Mouse (Mus musculus) heart, embryonic 12.5 days (tissue): ENCODE measurements at regions not wholly inside any gene's neighbourhood (a gene's known extent, or its start where the extent isn't known, plus 50 kb on each side); places are given as distances from the start of the nearest gene placed in this dataset.

ENCODE experiments used
- ATAC-seq: fragments of 200-750 bp; cut with Nextera tagmentation; 2 replicates; pipeline ENCODE4 v1.8.0; 2017; ENCODE audit warnings: moderate TSS enrichment, moderate library complexity; ENCODE audit not compliant: insufficient number of reproducible peaks, low FRiP score
- H3K27ac ChIP-seq: fragments of 300-500 bp; sonication (generic); 2 replicates; pipeline ENCODE4 v1.5.1; 2016; ENCODE audit warnings: mild to moderate bottlenecking, moderate library complexity; ENCODE audit not compliant: poor library complexity, severe bottlenecking
- H3K27me3 ChIP-seq: fragments of 300-500 bp; sonication (generic); replicated peaks from 2 replicates; pipeline ENCODE4 v1.6.1; 2016; ENCODE audit warnings: mild to moderate bottlenecking, moderate library complexity
- H3K36me3 ChIP-seq: fragments of 300-500 bp; sonication (generic); 2 replicates; pipeline ENCODE4 v1.6.1; 2016; ENCODE audit warnings: mild to moderate bottlenecking, moderate library complexity
- H3K4me1 ChIP-seq: fragments of 300-500 bp; sonication (generic); replicated peaks from 2 replicates; pipeline ENCODE4 v1.6.1; 2016; ENCODE audit warnings: mild to moderate bottlenecking
- H3K4me2 ChIP-seq: fragments of 300-500 bp; sonication (generic); 2 replicates; pipeline ENCODE4 v1.6.1; 2016; ENCODE audit warnings: mild to moderate bottlenecking, moderate library complexity
- H3K4me3 ChIP-seq: fragments of 300-500 bp; sonication (generic); 2 replicates; pipeline ENCODE4 v1.5.1; 2016; ENCODE audit warnings: mild to moderate bottlenecking
- H3K9ac ChIP-seq: fragments of 300-500 bp; sonication (generic); 2 replicates; pipeline ENCODE4 v1.6.1; 2016; ENCODE audit warnings: mild to moderate bottlenecking, moderate library complexity
- H3K9me3 ChIP-seq: fragments of 300-500 bp; sonication (generic); replicated peaks from 2 replicates; pipeline ENCODE4 v1.6.1; 2016; ENCODE audit warnings: mild to moderate bottlenecking, moderate library complexity
- WGBS: fragments of 180-500 bp; shearing (Covaris S2); methylation state at CpG from one replicate; pipeline ENCODE4 v1.1.7; 2016; 5-methylcytosine and 5-hydroxymethylcytosine counted together

- Histone ChIP-seq H3K36me3 (no peaks in the 10 kb centered on the region), H3K9me3 (no peaks in the 10 kb centered on the region), H3K4me2 (no peak overlapping the region), H3K27me3 (no peaks in the 10 kb centered on the region), H3K27ac (no peak overlapping the region), H3K4me3 (no peak overlapping the region), H3K4me1 (no peaks in the 10 kb centered on the region), H3K9ac (no peak overlapping the region)
- no peak for ATAC-seq
- 88% methylated on average over 6 of the region's 6 CpGs for WGBS
These were observed 81.9 kb upstream of the Klf14 start for GRCm38 (mm10) chr6:31040783-31041182.

- WGBS, result 84% methylated on average over 4 of the region's 4 CpGs
- no peaks in the 10 kb centered on the region for H3K27me3 ChIP-seq
- no peak overlapping the region for H3K27ac ChIP-seq
- no peaks in the 10 kb centered on the region for H3K4me1 ChIP-seq
- no peaks in the 10 kb centered on the region for H3K36me3 ChIP-seq
- ATAC-seq, result no peak
- H3K4me3 ChIP-seq, result no peak overlapping the region
- no peak overlapping the region for H3K4me2 ChIP-seq
- no peak overlapping the region for H3K9ac ChIP-seq
- H3K9me3 ChIP-seq, result no peaks in the 10 kb centered on the region
These were observed 84.5 kb upstream of the Klf14 start for GRCm38 (mm10) chr6:31043368-31043767.

- WGBS, result 84% methylated on average over 3 of the region's 3 CpGs
- no peak overlapping the region for H3K4me3 ChIP-seq
- ATAC-seq, result no peak
These were observed 85.0 kb upstream of the Klf14 start for GRCm38 (mm10) chr6:31043919-31044318.

GRCm38 (mm10) chr6:31046197-31046596, 87.3 kb upstream of the Klf14 start:
- no peak overlapping the region for H3K27ac ChIP-seq
- WGBS, result 64% methylated on average over 3 of the region's 3 CpGs

More at GRCm38 (mm10) chr6:31043919-31044318, 85.0 kb upstream of the Klf14 start:
- Histone ChIP-seq H3K9me3 (no peaks in the 10 kb centered on the region), H3K4me1 (no peaks in the 10 kb centered on the region), H3K27ac (no peak overlapping the region), H3K27me3 (0 out of 2 replicates have a peak, but pooled peaks cover 3% of the 10 kb centered on the region), H3K4me2 (no peak overlapping the region), H3K9ac (no peak overlapping the region), H3K36me3 (no peaks in the 10 kb centered on the region)

GRCm38 (mm10) chr6:31048920-31049576, 90.2 kb upstream of the Klf14 start:
- WGBS, result 62% methylated on average over 11 of the region's 11 CpGs
- no peaks in the 10 kb centered on the region for H3K9me3 ChIP-seq
- no peak for ATAC-seq
- H3K9ac ChIP-seq, result no peak overlapping the region
- H3K36me3 ChIP-seq, result no peaks in the 10 kb centered on the region
- H3K4me2 ChIP-seq, result no peak overlapping the region
- no peak overlapping the region for H3K27ac ChIP-seq
- H3K4me1 ChIP-seq, result no peaks in the 10 kb centered on the region
- no peak overlapping the region for H3K4me3 ChIP-seq
- 0 out of 2 replicates have a peak, but pooled peaks cover 3% of the 10 kb centered on the region for H3K27me3 ChIP-seq

More at GRCm38 (mm10) chr6:31046197-31046596, 87.3 kb upstream of the Klf14 start:
- Histone ChIP-seq H3K36me3 (no peaks in the 10 kb centered on the region), H3K9me3 (no peaks in the 10 kb centered on the region), H3K4me2 (no peak overlapping the region), H3K4me1 (no peaks in the 10 kb centered on the region), H3K4me3 (no peak overlapping the region), H3K27me3 (0 out of 2 replicates have a peak, but pooled peaks cover 3% of the 10 kb centered on the region), H3K9ac (no peak overlapping the region)
- no peak for ATAC-seq

- 50% methylated on average over 5 of the region's 5 CpGs for WGBS
These were observed 92.0 kb upstream of the Klf14 start for GRCm38 (mm10) chr6:31050831-31051230.

GRCm38 (mm10) chr6:31051771-31052170, 92.9 kb upstream of the Klf14 start:
- Histone ChIP-seq H3K36me3 (no peaks in the 10 kb centered on the region), H3K4me3 (no peak overlapping the region), H3K27me3 (0 out of 2 replicates have a peak, but pooled peaks cover 3% of the 10 kb centered on the region), H3K4me2 (no peak overlapping the region), H3K4me1 (no peaks in the 10 kb centered on the region), H3K27ac (no peak overlapping the region), H3K9me3 (no peaks in the 10 kb centered on the region), H3K9ac (no peak overlapping the region)
- ATAC-seq, result no peak
- 74% methylated on average over 6 of the region's 6 CpGs for WGBS

More at GRCm38 (mm10) chr6:31050831-31051230, 92.0 kb upstream of the Klf14 start:
- Histone ChIP-seq H3K4me2 (no peak overlapping the region), H3K9ac (no peak overlapping the region), H3K36me3 (no peaks in the 10 kb centered on the region), H3K4me3 (no peak overlapping the region), H3K9me3 (no peaks in the 10 kb centered on the region), H3K27ac (no peak overlapping the region), H3K27me3 (0 out of 2 replicates have a peak, but pooled peaks cover 3% of the 10 kb centered on the region), H3K4me1 (no peaks in the 10 kb centered on the region)
- no peak for ATAC-seq

GRCm38 (mm10) chr6:31053003-31053402, 94.1 kb upstream of the Klf14 start:
- Histone ChIP-seq H3K27ac (no peak overlapping the region), H3K9ac (no peak overlapping the region), H3K4me1 (no peaks in the 10 kb centered on the region), H3K4me3 (no peak overlapping the region), H3K36me3 (no peaks in the 10 kb centered on the region), H3K27me3 (0 out of 2 replicates have a peak, but pooled peaks cover 3% of the 10 kb centered on the region), H3K9me3 (no peaks in the 10 kb centered on the region), H3K4me2 (no peak overlapping the region)
- ATAC-seq, result no peak
- WGBS, result 10% methylated on average over 8 of the region's 8 CpGs

- Histone ChIP-seq H3K36me3 (no peaks in the 10 kb centered on the region), H3K4me3 (no peak overlapping the region), H3K4me1 (no peaks in the 10 kb centered on the region), H3K9me3 (no peaks in the 10 kb centered on the region), H3K27ac (no peak overlapping the region), H3K4me2 (no peak overlapping the region), H3K9ac (no peak overlapping the region), H3K27me3 (no peaks in the 10 kb centered on the region)
- 74% methylated on average over 12 of the region's 12 CpGs for WGBS
- ATAC-seq, result no peak
These were observed 98.1 kb upstream of the Klf14 start for GRCm38 (mm10) chr6:31056786-31057566.

GRCm38 (mm10) chr6:31058299-31058698, 99.4 kb upstream of the Klf14 start:
- WGBS, result 81% methylated on average over 1 of the region's 1 CpGs

GRCm38 (mm10) chr6:31058961-31059360, 100.1 kb upstream of the Klf14 start:
- Histone ChIP-seq H3K4me1 (no peaks in the 10 kb centered on the region), H3K36me3 (no peaks in the 10 kb centered on the region), H3K4me2 (no peak overlapping the region), H3K27ac (no peak overlapping the region), H3K9me3 (no peaks in the 10 kb centered on the region), H3K9ac (no peak overlapping the region), H3K4me3 (no peak overlapping the region), H3K27me3 (no peaks in the 10 kb centered on the region)
- 86% methylated on average over 3 of the region's 3 CpGs for WGBS
- ATAC-seq, result no peak

More at GRCm38 (mm10) chr6:31058299-31058698, 99.4 kb upstream of the Klf14 start:
- Histone ChIP-seq H3K27ac (no peak overlapping the region), H3K27me3 (no peaks in the 10 kb centered on the region), H3K9ac (no peak overlapping the region), H3K9me3 (no peaks in the 10 kb centered on the region), H3K4me2 (no peak overlapping the region), H3K36me3 (no peaks in the 10 kb centered on the region), H3K4me1 (no peaks in the 10 kb centered on the region), H3K4me3 (no peak overlapping the region)
- no peak for ATAC-seq
